Mouse (Mus musculus): Measurements from ENCODE around the gene Rbfox3.
A peak's percentile ranks its signal among the peaks of the same experiment; 100 is the strongest.

Gene Rbfox3

GRCm38 (mm10) chr11:118911307-118912070, at the start of gene Rbfox3:
TSS of gene Rbfox3 (minus strand) at chr11:118911597.
- DNase-seq = no peak

GRCm38 (mm10) chr11:118960649-118961048, 49.3 kb upstream of the Rbfox3 start:
- no peak for DNase-seq

- peak; percentile 22 for DNase-seq
These were observed 45.7 kb upstream of the Rbfox3 start for GRCm38 (mm10) chr11:118957070-118957471.

GRCm38 (mm10) chr11:118955016-118955415, 43.6 kb upstream of the Rbfox3 start:
- DNase-seq = no peak

- no peak for DNase-seq
These were observed 34.5 kb upstream of the Rbfox3 start for GRCm38 (mm10) chr11:118945868-118946267.

- no peak for DNase-seq
These were observed 29.9 kb upstream of the Rbfox3 start for GRCm38 (mm10) chr11:118941268-118941667.

GRCm38 (mm10) chr11:118940539-118940938, 29.1 kb upstream of the Rbfox3 start:
- no peak for DNase-seq

- no peak for DNase-seq
These were observed 28.3 kb upstream of the Rbfox3 start for GRCm38 (mm10) chr11:118939731-118940130.

- DNase-seq = no peak
These were observed 23.5 kb upstream of the Rbfox3 start for GRCm38 (mm10) chr11:118934925-118935324.

- DNase-seq = peak; percentile 14
These were observed 15.7 kb upstream of the Rbfox3 start for GRCm38 (mm10) chr11:118927081-118927480.

GRCm38 (mm10) chr11:118921852-118922251, 10.5 kb upstream of the Rbfox3 start:
- no peak for DNase-seq

- no peak for DNase-seq
These were observed 5.1 kb upstream of the Rbfox3 start for GRCm38 (mm10) chr11:118916423-118917030.

GRCm38 (mm10) chr11:118915888-118916287, 4.5 kb upstream of the Rbfox3 start:
- no peak for DNase-seq

GRCm38 (mm10) chr11:118912686-118913085, 1.3 kb upstream of the Rbfox3 start:
- DNase-seq = no peak

GRCm38 (mm10) chr11:118910756-118911155, 641 bp downstream of the Rbfox3 start:
- DNase-seq = no peak

- no peak for DNase-seq
These were observed 1.6 kb downstream of the Rbfox3 start for GRCm38 (mm10) chr11:118909814-118910201.

GRCm38 (mm10) chr11:118908981-118909813, 2.2 kb downstream of the Rbfox3 start:
- DNase-seq = no peak

- DNase-seq = no peak
These were observed 2.9 kb downstream of the Rbfox3 start for GRCm38 (mm10) chr11:118908431-118908980.

- no peak for DNase-seq
These were observed 3.7 kb downstream of the Rbfox3 start for GRCm38 (mm10) chr11:118907471-118908401.

- DNase-seq = no peak
These were observed 4.5 kb downstream of the Rbfox3 start for GRCm38 (mm10) chr11:118906824-118907470.

GRCm38 (mm10) chr11:118906131-118906823, 5.1 kb downstream of the Rbfox3 start:
- DNase-seq = peak; percentile 12
